Mouse (Mus musculus) adrenal gland, adult 8-10 months (tissue): Measurements from ENCODE around the gene Speer4f2. TPM values are rescaled to one million over a fixed set of nuclear protein-coding genes. Genes with fewer than 3 reads are reported as not detected.
"Not testable (repeated sequence)": the region's sequence is repeated elsewhere in the genome, so short reads cannot be mapped to it uniquely, and the experiment has no call there.

Experiments
- DNase-seq: peaks from one replicate; pipeline ENCODE4 v3.0.0; 2022
- total RNA-seq, 4 experiments: library from RNA; stranded (reverse); gene quantifications; 2 replicates each; pipeline ENCODE4 v1.2.4; 2022

Speer4f2 gene
- total RNA-seq, result not detected

DNA sequence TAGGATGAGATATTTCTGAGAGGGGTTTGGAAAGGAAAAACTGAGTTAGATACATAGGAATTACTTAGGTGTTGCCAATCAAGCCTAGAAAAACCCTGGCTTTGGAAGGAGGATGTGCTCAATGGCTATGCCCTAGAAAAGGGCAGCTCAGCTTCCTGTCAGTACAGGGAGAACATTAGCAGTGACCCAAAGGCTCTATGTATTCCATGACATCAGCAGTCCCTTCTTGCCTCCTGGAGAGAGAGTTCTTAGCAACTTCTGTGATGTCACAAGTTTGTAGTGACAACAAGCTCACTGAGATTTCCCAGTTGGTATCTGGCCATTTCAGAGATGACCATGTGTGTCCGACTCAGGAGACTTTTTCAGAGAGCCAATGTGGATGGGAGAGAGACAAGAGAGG is at the start of gene Speer4f2:
Speer4f2 (plus strand) TSS at position 301 of the 400 bp plus-strand sequence.
- not testable (repeated sequence) for DNase-seq

DNA sequence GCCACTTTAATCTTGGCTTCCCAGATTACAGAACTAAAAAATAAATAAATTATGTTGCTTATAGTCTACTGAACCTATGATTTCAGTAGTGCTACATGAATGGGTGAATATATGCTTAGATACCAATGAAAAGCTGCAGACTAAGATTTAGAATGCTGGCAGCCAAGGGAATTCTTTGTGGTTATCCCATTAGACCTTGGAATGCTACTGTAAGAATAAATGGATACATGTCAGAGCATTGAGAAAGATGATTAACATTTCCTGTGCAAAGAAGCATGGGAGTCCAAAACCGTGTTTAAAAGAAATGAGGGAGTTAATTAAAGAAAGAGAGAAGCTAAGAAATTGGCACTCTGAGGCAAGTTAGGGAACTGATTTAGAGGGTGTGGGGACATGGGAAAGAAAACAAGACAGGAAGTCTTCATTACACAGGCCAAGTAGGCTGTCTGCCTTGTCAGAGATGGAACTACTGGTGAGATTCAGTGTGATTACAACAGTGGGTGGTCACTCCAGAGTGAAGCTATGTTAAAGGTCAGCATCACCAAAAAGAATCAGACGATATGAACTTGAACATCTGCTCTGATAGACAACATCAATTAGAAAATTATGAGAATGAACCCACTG is 43.9 kb upstream of the Speer4f2 start:
- DNase-seq, result no peak

DNA sequence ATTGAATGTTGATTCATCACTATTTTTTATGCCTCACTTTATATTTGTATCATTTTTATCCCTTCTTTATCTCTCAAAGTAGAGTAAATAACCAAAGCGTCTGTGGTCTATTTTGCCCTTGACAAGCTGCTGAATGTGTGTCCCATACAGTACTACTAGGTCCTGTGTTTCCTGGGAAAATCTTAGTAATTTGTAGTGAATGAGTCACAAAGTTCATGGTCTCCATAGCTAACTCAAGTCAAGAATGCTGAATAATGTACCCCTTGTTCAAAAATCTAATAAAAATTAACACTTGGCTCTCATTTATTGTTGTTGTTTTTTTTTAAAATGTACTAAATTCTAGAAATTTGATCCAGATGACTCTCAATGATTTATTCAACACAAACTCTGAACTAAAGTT is 38.1 kb upstream of the Speer4f2 start:
- no peak for DNase-seq

DNA sequence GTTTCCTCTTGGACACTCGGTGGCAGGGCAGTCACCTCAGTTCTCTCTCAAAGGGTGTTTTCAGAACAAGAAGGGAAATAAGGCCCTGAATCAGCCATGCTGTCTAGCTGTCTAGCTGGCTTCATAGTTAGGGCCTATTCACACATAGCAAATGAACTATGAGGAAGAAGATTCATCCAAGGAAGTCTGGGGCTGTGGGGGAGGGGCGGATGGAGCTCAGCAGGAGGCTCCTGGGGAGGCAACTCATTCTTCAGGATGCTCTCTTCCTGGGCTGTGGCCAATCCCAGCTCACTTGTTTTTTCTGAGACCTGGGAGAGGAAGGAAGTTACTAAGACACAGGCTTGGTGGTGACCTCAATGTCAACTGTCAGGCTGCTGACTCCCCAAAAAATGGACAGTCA is 27.2 kb upstream of the Speer4f2 start:
- not testable (repeated sequence) for DNase-seq

DNA sequence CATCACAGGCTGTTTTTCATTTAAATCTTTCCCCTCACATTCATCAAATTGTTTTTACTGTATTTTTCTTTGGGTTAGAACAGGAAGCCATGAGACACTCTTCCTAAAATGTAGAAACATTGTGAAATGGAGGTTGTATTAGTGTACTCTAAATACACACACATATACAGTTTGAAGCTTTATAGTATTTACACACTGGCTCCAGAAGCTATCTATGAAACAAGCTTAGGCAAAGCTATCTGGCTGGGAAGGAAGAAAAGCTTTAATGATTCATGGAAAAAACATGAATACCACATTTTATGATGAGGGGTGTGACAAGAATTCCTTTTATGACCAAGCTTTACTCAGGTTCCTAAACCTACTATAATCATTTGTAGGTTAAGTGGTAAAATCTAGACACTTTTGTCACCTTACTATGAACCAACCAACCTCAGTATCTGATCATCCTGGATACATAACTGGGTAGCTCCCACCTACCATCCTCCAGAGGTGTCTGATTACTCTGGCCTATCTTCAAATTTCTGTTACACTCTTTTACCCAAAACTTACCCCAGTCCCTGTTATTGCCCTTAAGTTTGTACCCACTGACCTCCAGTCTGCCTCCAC is 13.5 kb upstream of the Speer4f2 start:
- DNase-seq, result no peak

DNA sequence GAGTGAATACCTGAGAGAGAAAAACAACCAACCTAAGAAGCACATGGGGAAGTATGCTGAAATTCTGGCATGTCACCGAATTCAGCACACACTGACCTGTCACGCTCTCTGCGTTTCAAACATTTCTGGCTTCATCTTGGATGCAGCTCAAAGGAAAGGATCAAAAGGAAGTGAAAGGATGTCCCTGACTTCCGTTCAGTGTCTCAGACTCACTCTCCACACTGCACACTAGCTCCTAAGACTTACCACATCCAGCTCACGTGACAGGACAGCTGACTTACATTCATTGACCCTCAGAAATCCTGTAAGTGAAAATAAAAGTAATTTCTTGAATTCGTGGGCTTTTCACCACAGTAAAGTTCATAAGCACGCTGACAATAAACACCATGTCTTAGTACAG is 16.9 kb downstream of the Speer4f2 start:
- DNase-seq, result peak; percentile 1

DNA sequence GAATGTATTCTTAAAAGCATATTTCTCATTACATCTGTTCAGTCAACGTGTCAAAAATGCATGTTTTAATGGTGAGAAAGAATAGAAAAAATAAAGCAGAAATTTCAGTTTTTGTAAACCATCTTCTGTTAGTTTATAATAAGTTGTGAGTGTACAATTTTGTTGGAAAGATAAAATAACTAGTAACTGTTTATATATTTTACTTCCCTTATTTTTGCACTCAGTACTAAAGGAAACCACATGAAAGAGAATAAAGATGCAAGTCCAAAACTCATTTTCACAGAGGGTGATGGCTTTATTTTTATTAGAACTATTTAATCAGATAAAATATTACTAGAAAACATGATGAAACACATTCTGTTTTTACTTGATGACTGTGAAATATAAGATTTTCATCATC is 18.2 kb downstream of the Speer4f2 start:
- no peak for DNase-seq

DNA sequence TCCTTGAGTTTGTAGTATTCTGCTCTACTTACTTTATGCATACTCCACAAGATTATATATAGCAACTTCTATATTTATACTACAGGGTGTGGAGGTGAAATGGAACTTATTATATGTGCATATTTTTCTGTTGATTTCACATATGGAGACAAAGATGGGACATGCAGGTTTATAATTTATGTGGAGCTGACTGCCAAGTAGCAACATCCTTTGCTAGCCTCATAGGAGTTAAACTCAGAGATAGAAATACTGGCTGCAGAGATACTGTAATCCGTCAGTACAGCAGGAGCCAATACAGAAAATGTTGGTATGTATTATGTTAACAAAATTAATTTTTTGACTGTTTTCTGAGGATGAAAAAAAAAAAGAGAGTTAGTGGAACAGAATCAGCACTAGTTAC is 27.6 kb downstream of the Speer4f2 start:
- no peak for DNase-seq

DNA sequence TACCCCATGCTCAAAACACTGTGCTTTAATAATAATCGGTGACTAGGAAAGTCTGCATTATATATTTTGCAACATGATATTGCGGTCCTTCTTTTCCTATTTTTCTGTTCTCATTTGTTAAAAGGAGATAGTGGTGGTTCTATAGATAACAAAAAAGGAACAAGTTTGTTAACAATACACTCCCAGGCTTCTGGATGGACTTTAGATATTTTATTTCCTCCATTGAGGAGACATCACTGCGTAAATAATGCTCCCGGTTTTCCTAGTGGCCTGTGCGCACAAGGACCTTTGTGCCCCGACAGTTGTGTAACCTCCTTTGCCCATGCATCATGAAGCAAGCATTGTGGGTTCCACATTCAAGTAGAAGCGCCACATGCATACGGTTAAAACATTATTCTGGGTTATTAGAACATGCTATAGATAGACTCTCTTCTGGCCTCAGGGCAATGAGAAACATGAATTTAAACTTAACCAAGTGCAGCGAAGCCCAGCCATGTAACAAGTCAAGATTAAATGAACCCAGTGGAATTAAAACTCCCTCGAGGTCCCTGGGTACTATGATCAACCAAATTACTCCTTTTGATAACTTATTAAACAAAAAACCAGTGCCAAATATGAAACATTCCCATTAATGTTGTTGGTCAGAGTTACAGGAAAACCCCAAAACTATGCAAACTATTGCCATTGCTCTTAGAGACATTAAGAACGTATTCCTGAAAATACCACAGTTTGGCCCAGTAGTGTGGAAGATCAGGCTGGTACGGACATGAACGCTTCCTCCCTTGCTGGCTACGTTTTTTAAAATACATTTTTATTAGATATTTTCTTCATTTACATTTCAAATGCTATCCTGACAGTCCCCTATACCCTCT is 28.5 kb downstream of the Speer4f2 start:
- DNase-seq, result no peak

DNA sequence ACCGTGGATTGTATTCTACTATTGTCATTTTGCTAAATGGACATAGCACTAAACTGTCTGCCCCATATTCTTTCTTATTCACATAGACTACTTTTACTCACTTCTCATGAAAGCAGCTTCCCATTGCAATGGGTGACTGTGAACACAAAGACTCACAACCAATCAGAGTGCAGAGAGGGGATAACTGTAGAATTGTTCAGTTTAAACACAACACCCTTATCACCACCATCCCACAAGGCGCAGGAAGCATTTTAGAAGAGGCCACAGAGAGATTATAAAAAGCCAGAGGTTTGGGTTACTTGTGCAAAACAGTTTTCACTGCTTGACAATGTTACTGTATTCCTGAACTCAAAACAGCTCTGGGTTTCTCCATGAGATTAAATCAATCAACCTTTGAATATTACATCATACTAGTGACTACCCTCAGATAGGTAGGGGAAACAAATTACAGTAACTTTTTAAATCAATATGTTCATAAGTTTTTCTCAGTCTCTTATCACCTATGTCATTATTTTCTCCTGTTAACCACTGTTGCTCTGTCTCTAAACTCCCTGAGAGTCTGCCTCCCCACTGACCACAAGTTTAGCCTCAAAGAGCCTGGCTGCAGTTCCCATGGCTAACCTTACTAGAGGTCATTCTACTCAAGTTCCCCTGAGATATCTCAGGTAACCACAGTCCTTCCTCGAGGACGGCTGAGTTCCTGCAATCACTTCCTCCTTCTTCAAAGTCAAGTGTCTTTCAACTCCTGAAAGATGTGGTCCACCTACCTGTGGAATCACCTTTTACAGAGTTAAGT is 29.5 kb downstream of the Speer4f2 start:
- no peak for DNase-seq

DNA sequence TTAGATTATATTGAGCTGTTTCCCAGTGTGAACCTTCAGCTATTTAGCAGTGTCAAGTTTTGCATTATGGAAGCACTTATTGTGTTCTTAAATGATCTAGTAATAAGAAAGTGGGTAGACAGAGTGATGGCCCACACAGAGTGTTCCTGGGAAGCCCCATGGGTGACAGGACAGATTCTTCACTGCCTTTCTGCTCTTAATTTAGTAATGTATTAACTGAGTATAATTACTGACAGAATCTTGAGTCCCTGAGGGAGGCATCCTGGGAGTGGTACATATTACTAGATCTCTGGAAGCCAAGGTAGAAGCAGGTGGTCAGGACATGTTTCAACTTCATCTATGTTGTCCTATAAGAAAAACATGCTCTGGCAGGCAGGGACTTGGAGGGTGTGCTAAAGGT is 30.6 kb downstream of the Speer4f2 start:
- DNase-seq, result no peak

DNA sequence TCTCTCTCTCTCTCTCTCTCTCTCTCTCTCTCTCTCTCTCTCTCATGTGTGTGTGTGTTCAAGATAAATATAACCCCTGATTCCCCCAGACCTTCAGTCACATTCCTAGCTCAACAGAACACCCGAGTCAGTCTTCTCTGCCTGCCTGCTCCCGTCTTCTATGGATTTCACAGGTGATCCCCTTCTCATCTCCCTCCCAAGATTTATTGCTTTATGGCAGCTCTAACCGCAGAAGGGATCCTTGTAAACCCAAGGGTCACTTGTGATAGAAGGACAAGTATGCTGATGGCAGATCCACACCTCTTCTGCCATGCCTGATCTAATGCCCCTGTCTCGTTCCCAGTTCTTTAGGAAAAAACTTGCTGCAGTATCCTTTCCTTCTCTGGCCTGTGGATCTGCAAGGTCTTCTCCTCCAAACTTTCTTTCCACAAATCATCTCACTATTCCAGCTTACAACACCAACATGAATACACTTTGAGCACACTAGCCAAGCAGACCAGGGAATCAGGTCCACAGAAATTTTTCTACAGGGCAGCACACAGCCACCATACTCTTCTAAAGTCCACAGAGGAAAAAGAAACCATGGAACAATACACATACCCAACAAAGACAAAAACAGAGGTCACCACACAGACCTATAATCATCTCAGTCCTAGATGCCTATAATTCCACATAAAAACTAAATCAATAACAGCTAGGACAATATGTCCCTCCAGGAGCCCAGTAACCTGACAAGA is 36.1 kb downstream of the Speer4f2 start:
- no peak for DNase-seq

DNA sequence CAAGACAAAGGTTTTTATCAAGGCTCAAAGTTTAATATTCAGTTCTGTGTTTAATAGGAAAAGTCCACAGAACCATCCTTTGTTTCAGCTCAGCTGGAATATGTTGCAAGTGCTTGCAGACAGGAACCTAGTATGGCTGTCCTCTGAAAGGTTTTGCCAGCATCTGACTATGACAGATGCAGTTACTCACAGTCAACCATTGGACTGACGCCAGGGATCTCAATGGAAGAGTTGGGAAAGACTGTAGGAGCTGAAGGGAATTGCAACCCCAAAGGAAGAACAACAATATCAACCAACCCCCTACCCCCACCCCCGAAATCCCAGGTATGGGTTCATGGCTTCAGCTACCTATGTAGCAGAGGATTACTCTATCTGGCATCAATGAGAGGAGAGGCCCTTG is 44.2 kb downstream of the Speer4f2 start:
- no peak for DNase-seq

DNA sequence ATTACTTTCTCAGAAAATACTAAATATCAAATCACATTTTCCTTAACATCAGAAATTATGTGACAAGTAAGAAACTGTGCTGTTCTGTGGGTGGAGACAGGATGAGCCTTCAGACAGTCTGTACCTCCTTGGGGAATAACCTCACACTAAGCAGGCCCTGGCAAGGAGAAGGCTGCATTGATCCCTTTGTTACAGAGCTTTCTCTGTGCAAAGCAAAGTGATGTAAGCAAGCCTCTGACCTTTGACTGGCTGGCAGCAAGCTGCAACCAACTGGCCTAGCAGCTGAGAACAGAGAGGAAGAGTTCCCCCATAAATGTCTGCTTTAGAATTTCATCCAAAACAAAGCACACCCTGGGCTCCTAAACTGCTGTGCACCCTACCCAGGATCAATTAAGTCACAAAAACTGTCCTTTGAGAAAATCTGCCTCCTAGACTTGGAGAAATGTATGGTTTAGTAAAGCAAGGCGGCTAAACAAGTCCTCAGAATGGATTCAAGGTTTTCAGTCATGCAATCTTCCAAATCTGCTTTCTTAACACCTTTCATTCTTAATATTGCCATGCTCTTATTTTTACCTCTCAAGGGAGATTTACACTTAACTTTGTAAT is 46.3 kb downstream of the Speer4f2 start:
- DNase-seq, result no peak

DNA sequence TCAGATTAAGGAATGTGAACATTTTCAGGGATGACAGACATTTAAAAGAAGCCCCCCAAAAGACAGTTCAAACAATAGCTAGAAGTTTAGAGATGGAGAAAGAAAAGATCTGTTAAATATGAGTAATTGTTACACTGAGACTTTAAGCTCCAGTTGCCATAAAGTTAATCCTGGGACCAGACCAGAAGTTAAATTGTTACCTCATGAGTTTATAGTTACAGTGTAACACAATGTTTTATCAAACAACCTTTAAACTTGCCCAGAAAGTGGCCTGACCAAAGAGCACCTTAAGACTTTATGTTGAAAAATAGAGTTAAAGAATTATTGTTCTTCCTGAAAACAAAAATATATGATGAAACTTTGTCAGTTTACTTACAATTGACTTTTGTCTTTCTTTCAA is 46.9 kb downstream of the Speer4f2 start:
- no peak for DNase-seq

DNA sequence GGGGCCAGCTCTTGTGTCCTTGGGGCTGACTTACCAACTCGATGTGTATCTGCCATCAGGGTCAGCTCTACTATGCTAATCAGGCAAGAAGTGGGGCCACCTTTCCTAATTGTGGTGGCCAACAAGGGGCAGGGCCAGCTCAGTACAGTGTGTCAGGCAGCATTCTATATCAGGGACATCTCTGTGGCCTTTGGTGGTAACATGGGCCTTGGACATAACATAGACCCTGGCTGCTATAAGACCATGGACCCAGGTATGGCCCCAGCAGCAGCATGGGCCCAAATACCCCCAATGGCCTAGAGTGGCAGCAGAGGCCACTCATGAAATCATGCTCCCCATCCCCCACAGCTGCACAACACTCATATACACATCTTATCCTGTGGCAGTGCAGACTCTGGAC is 49.2 kb downstream of the Speer4f2 start:
- no peak for DNase-seq

DNA sequence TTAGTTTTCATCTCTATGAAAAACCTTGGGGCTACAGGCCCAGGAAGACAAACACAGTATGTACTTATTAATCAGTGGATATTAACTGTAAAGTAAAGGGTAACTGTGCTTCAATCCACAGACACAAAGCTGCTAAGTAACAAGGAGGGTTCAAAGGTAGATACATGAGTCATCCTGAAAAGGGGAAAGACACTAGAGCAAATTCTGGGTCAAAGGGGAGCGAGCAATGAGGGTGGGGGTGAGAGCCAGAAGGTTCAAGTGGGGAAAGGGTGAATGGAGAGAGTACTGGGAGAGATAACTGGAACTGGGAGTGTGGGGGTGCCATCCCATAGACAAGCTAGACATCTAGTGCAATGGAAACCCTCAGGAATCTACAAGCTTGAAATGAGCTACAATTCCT is 54.0 kb downstream of the Speer4f2 start:
- no peak for DNase-seq
